Mouse (Mus musculus) thymus, postnatal 10 days (tissue): ENCODE measurements around the gene Dpp3.
A peak's percentile ranks its signal among the peaks of the same experiment; 100 is the strongest.
"Not testable (repeated sequence)": the region's sequence is repeated elsewhere in the genome, so short reads cannot be mapped to it uniquely, and the experiment has no call there.

Experiments
- DNase-seq, 2 experiments: peaks; one replicate each; pipeline ENCODE4 v3.0.0; 2021; ENCODE audit warnings: low spot score in 2 of 2

The Dpp3 gene

GRCm38 (mm10) chr19:4927904-4928531 lies at the start of gene Dpp3:
TSS of gene Dpp3 (minus strand) at chr19:4928287.
- peak; percentile 99 for DNase-seq

- peak in 1 of 2 experiments; percentile 30 for DNase-seq
Measured at GRCm38 (mm10) chr19:4968236-4968635, 40.1 kb upstream of the Dpp3 start.

- peak; percentile 65 to 80 for DNase-seq
Measured at GRCm38 (mm10) chr19:4961928-4962601, 34.0 kb upstream of the Dpp3 start, which contains the start of gene Mrpl11. TSS of gene Mrpl11 (plus strand) at chr19:4962147.

GRCm38 (mm10) chr19:4948641-4949040 lies 20.6 kb upstream of the Dpp3 start:
- not testable (repeated sequence) for DNase-seq

- no peak for DNase-seq
Measured at GRCm38 (mm10) chr19:4945540-4945939, 17.5 kb upstream of the Dpp3 start.

- DNase-seq: no peak
Measured at GRCm38 (mm10) chr19:4943253-4943588, 15.1 kb upstream of the Dpp3 start.

GRCm38 (mm10) chr19:4942551-4943252 lies 14.6 kb upstream of the Dpp3 start, which contains the start of gene Peli3:
TSS of gene Peli3 (minus strand) at chr19:4943127.
- peak; percentile 72 to 87 for DNase-seq

GRCm38 (mm10) chr19:4937444-4938310 lies 9.6 kb upstream of the Dpp3 start:
- no peak for DNase-seq

GRCm38 (mm10) chr19:4936896-4937295 lies 8.8 kb upstream of the Dpp3 start:
- DNase-seq: no peak

GRCm38 (mm10) chr19:4928781-4929180 lies 694 bp upstream of the Dpp3 start:
- no peak for DNase-seq

- no peak for DNase-seq
Measured at GRCm38 (mm10) chr19:4925121-4925860, 2.8 kb downstream of the Dpp3 start.

- no peak for DNase-seq
Measured at GRCm38 (mm10) chr19:4919652-4920051, 8.4 kb downstream of the Dpp3 start.

GRCm38 (mm10) chr19:4916827-4917226 lies 11.3 kb downstream of the Dpp3 start:
- no peak for DNase-seq

- no peak for DNase-seq
Measured at GRCm38 (mm10) chr19:4915924-4916603, 12.0 kb downstream of the Dpp3 start.

- no peak for DNase-seq
Measured at GRCm38 (mm10) chr19:4909376-4909775, 18.7 kb downstream of the Dpp3 start.

GRCm38 (mm10) chr19:4908107-4908506 lies 20.0 kb downstream of the Dpp3 start:
- DNase-seq: peak in 1 of 2 experiments; percentile 39

GRCm38 (mm10) chr19:4905979-4906794 lies 21.9 kb downstream of the Dpp3 start, which contains the start of gene Bbs1:
TSS of gene Bbs1 (minus strand) at chr19:4906628.
- peak; percentile 58 to 77 for DNase-seq

- no peak for DNase-seq
Measured at GRCm38 (mm10) chr19:4899888-4900287, 28.2 kb downstream of the Dpp3 start.

GRCm38 (mm10) chr19:4898972-4899371 lies 29.1 kb downstream of the Dpp3 start:
- no peak for DNase-seq
